In genomic region chr11:102219994-102220346, GRCm38 (mm10) we compare ENCODE assay signal across 8 mouse cellular contexts. TPM values are rescaled to one million over a fixed set of nuclear protein-coding genes. Genes with fewer than 3 reads are reported as not detected.
DNase-seq lines count a peak whose midpoint lies in the region; ATAC-seq lines count a peak whose summit lies in the region.

No protein-coding gene starts in this region.

- H3K9ac ChIP-seq in forebrain, embryonic 15.5 days (replicated peaks): no peak overlapping the region
- no peak overlapping the region for H3K9ac ChIP-seq in forebrain, embryonic 12.5 days
- peak overlapping the region; percentile 77; the same call in 1 of the 2 replicates for H3K9ac ChIP-seq in heart, embryonic 13.5 days

- no peak overlapping the region for H3K4me2 ChIP-seq in forebrain, embryonic 15.5 days (replicated peaks)
- H3K4me2 ChIP-seq in forebrain, embryonic 12.5 days: no peak overlapping the region
- peak overlapping the region; percentile 86 for H3K4me2 ChIP-seq in heart, embryonic 13.5 days

- H3K27me3 ChIP-seq in forebrain, embryonic 15.5 days: no peaks in the 10 kb centered on the region
- H3K27me3 ChIP-seq in forebrain, embryonic 12.5 days: peaks cover 5% of the 10 kb centered on the region; the same call in 1 of the 2 replicates
- H3K27me3 ChIP-seq in heart, embryonic 13.5 days (replicated peaks): no peaks in the 10 kb centered on the region
- H3K27me3 ChIP-seq in splenic B cell, adult 2 months (ENCODE audit: control insufficient read depth, insufficient read depth, low read length, poor library complexity, severe bottlenecking): no peaks in the 10 kb centered on the region

- peaks cover 81% of the 10 kb centered on the region for H3K4me1 ChIP-seq in forebrain, embryonic 15.5 days
- H3K4me1 ChIP-seq in forebrain, embryonic 12.5 days: peaks cover 62% of the 10 kb centered on the region
- H3K4me1 ChIP-seq in heart, embryonic 13.5 days: peaks cover 96% of the 10 kb centered on the region

- no peaks in the 10 kb centered on the region for H3K9me3 ChIP-seq in forebrain, embryonic 15.5 days
- no peaks in the 10 kb centered on the region for H3K9me3 ChIP-seq in forebrain, embryonic 12.5 days
- H3K9me3 ChIP-seq in heart, embryonic 13.5 days: no peaks in the 10 kb centered on the region

- DNase-seq in testis, postnatal 10 days (ENCODE audit: low spot score): peak; percentile 82
- no peak for DNase-seq in testis, postnatal 14 days (ENCODE audit: low spot score)
- DNase-seq in splenic B cell, adult 2 months (ENCODE audit: low read depth, low spot score): peak; percentile 25
- DNase-seq in thymus, postnatal 4 days: no peak
- no peak for DNase-seq in embryo, embryonic 10.5 days (ENCODE audit: low spot score)

- WGBS in forebrain, embryonic 15.5 days: 77% methylated on average over 4 of the region's 4 CpGs
- 88% methylated on average over 4 of the region's 4 CpGs for WGBS in forebrain, embryonic 12.5 days
- 28% methylated on average over 4 of the region's 4 CpGs for WGBS in heart, embryonic 13.5 days

- no peak for ATAC-seq in forebrain, embryonic 15.5 days (replicated peaks)
- ATAC-seq in forebrain, embryonic 12.5 days (ENCODE audit: low FRiP score): no peak
- peak; percentile 12; the same call in 1 of the 2 replicates for ATAC-seq in heart, embryonic 13.5 days (ENCODE audit: extremely low read depth, insufficient number of reproducible peaks, low FRiP score, low TSS enrichment)

- H3K4me3 ChIP-seq in forebrain, embryonic 15.5 days: no peak overlapping the region
- H3K4me3 ChIP-seq in forebrain, embryonic 12.5 days (replicated peaks): no peak overlapping the region
- H3K4me3 ChIP-seq in heart, embryonic 13.5 days: peak overlapping the region; percentile 63

- H3K27ac ChIP-seq in forebrain, embryonic 15.5 days (replicated peaks): peak overlapping the region; percentile 93
- no peak overlapping the region for H3K27ac ChIP-seq in forebrain, embryonic 12.5 days
- H3K27ac ChIP-seq in heart, embryonic 13.5 days (replicated peaks): peak overlapping the region; percentile 98

- H3K36me3 ChIP-seq in forebrain, embryonic 15.5 days: peaks cover 11% of the 10 kb centered on the region; the same call in 1 of the 2 replicates
- H3K36me3 ChIP-seq in forebrain, embryonic 12.5 days (replicated peaks): peaks cover 22% of the 10 kb centered on the region
- H3K36me3 ChIP-seq in heart, embryonic 13.5 days: peaks cover 26% of the 10 kb centered on the region
- peaks cover 3% of the 10 kb centered on the region; the same call in 1 of the 2 replicates for H3K36me3 ChIP-seq in splenic B cell, adult 2 months (ENCODE audit: control insufficient read depth, insufficient read depth, low read length, poor library complexity, severe bottlenecking)

RNA-seq across cellular contexts. Expression of gene Hdac5, which starts 10.0 kb away (rescaled TPM):
- polyA plus RNA-seq in forebrain, embryonic 15.5 days (2015; fragmentation: Nextera tagmentation; extraction: Ambion mirVana): 127 and 129 TPM in 2 replicates
- polyA plus RNA-seq in forebrain, embryonic 12.5 days (2016; fragmentation: Nextera tagmentation; extraction: Ambion mirVana): 68.8 and 70.6 TPM in 2 replicates
- polyA plus RNA-seq in heart, embryonic 13.5 days (2015; fragmentation: Nextera tagmentation; extraction: Ambion mirVana): 82.9 and 89.4 TPM in 2 replicates

RNA-seq across cellular contexts. Expression of gene BC030867, which starts 28.7 kb away (rescaled TPM):
- 5.6 and 7.0 TPM in 2 replicates for polyA plus RNA-seq in forebrain, embryonic 15.5 days (2015; fragmentation: Nextera tagmentation; extraction: Ambion mirVana)
- 18.5 and 19.4 TPM in 2 replicates for polyA plus RNA-seq in forebrain, embryonic 12.5 days (2016; fragmentation: Nextera tagmentation; extraction: Ambion mirVana)
- 12.3 and 13.5 TPM in 2 replicates for polyA plus RNA-seq in heart, embryonic 13.5 days (2015; fragmentation: Nextera tagmentation; extraction: Ambion mirVana)

RNA-seq across cellular contexts. Expression of gene G6pc3, which starts 30.6 kb away (rescaled TPM):
- polyA plus RNA-seq in forebrain, embryonic 15.5 days (2015; fragmentation: Nextera tagmentation; extraction: Ambion mirVana): 21.5 and 23.7 TPM in 2 replicates
- polyA plus RNA-seq in forebrain, embryonic 12.5 days (2016; fragmentation: Nextera tagmentation; extraction: Ambion mirVana): 26.6 and 28.3 TPM in 2 replicates
- 25.6 and 29.3 TPM in 2 replicates for polyA plus RNA-seq in heart, embryonic 13.5 days (2015; fragmentation: Nextera tagmentation; extraction: Ambion mirVana)

RNA-seq across cellular contexts. Expression of gene Lsm12, which starts 34.9 kb away (rescaled TPM):
- 114 and 118 TPM in 2 replicates for polyA plus RNA-seq in forebrain, embryonic 15.5 days (2015; fragmentation: Nextera tagmentation; extraction: Ambion mirVana)
- 136 and 139 TPM in 2 replicates for polyA plus RNA-seq in forebrain, embryonic 12.5 days (2016; fragmentation: Nextera tagmentation; extraction: Ambion mirVana)
- polyA plus RNA-seq in heart, embryonic 13.5 days (2015; fragmentation: Nextera tagmentation; extraction: Ambion mirVana): 80.7 and 97.0 TPM in 2 replicates

RNA-seq across cellular contexts. Expression of gene Asb16, which starts 48.6 kb away (rescaled TPM):
- not detected in 2 replicates for polyA plus RNA-seq in forebrain, embryonic 15.5 days (2015; fragmentation: Nextera tagmentation; extraction: Ambion mirVana)
- not detected in 2 replicates for polyA plus RNA-seq in forebrain, embryonic 12.5 days (2016; fragmentation: Nextera tagmentation; extraction: Ambion mirVana)
- 0.09 TPM in 1 of 2 replicates, not detected in the other for polyA plus RNA-seq in heart, embryonic 13.5 days (2015; fragmentation: Nextera tagmentation; extraction: Ambion mirVana)

Comparison
In these comparisons a context has a peak if more than half of its experiments do, and no peak if none do; other contexts are left out.
1. DNase-seq: peak in testis, postnatal 10 days (single experiment) and splenic B cell, adult 2 months (single experiment); none in testis, postnatal 14 days (single experiment), thymus, postnatal 4 days (single experiment) and embryo, embryonic 10.5 days (single experiment).